Mouse (Mus musculus): ENCODE measurements around the gene D130043K22Rik.

The D130043K22Rik gene

GRCm38 (mm10) chr13:24947158-24947557, 102.2 kb downstream of the D130043K22Rik start:
- DNase-seq (ENCODE audit: low spot score in 2 of 2) = no peak

- DNase-seq (ENCODE audit: low spot score in 2 of 2) = no peak
Measured at GRCm38 (mm10) chr13:24948870-24949269, 103.9 kb downstream of the D130043K22Rik start.
